Comparison of ENCODE assay signal across 9 mouse cellular contexts in the genomic region with DNA sequence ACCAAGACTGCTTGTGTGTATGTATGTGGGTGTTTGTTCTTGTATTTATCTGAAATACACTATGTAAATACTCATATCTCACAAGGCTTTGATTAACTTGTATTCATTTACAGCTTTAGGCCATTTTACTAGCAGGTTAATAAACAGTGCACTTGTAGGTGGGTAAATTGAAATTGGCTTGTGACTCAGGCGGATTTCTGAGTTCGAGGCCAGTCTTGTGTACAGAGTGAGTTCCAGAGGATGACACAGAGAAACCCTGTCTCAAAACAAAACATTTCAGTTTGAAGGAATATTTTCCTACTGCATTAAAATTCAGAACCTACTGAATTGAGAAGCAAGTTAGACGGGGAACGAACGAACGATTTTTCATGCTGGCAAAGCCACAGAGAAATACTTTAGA. TPM values are rescaled to one million over a fixed set of nuclear protein-coding genes. Genes with fewer than 3 reads are reported as not detected.
A peak's percentile ranks its signal among the peaks of the same experiment; 100 is the strongest.
DNase-seq lines count a peak whose midpoint lies in the region; ATAC-seq and TF ChIP-seq lines count a peak whose summit lies in the region.
"Had no signal": no experiment of that assay in that cellular context is flagged by ENCODE, and none has a peak within 500 bp of the region (broad histone marks: within the 10 kb centered on the region; RNA-seq: fewer than 3 reads in every experiment).

No protein-coding gene starts in this region.

- no peaks in the 10 kb centered on the region for H3K9me3 ChIP-seq in lung, postnatal 0 days (ENCODE audit: low read length)
- H3K9me3 ChIP-seq in forebrain, embryonic 16.5 days (ENCODE audit: control insufficient read depth, low read length): no peaks in the 10 kb centered on the region
- no peaks in the 10 kb centered on the region for H3K9me3 ChIP-seq in liver, embryonic 13.5 days (replicated peaks)

- H3K4me3 ChIP-seq in lung, postnatal 0 days (ENCODE audit: low read depth, low read length): no peak overlapping the region
- H3K4me3 ChIP-seq in forebrain, embryonic 16.5 days (replicated peaks; ENCODE audit: low read length): peak overlapping the region; percentile 17
- peak overlapping the region; percentile 91 for H3K4me3 ChIP-seq in liver, embryonic 13.5 days (replicated peaks)

- peaks cover 11% of the 10 kb centered on the region; the same call in 1 of the 2 replicates for H3K4me1 ChIP-seq in lung, postnatal 0 days (ENCODE audit: insufficient read depth, low read depth, low read length)
- H3K4me1 ChIP-seq in forebrain, embryonic 16.5 days (replicated peaks; ENCODE audit: control insufficient read depth, insufficient read depth, low read length): peaks cover 23% of the 10 kb centered on the region
- peaks cover 34% of the 10 kb centered on the region for H3K4me1 ChIP-seq in liver, embryonic 13.5 days (replicated peaks)

- no peak for TF ChIP-seq EP300 in lung, postnatal 0 days (IDR thresholded peaks at IDR 0.05)

- 45% methylated on average over 6 of the region's 6 CpGs for WGBS in lung, postnatal 0 days
- 42% methylated on average over 6 of the region's 6 CpGs for WGBS in forebrain, embryonic 16.5 days
- 73% methylated on average over 6 of the region's 6 CpGs for WGBS in liver, embryonic 13.5 days (ENCODE audit: insufficient replicate concordance)

- peak overlapping the region; percentile 67; the same call in 1 of the 2 replicates for H3K4me2 ChIP-seq in lung, postnatal 0 days (replicated peaks; ENCODE audit: low read depth, low read length)
- peak overlapping the region; percentile 54 for H3K4me2 ChIP-seq in forebrain, embryonic 16.5 days (ENCODE audit: low read length)
- H3K4me2 ChIP-seq in liver, embryonic 13.5 days: peak overlapping the region; percentile 86

- H3K27ac ChIP-seq in lung, postnatal 0 days (ENCODE audit: low read length): no peak overlapping the region
- no peak overlapping the region for H3K27ac ChIP-seq in forebrain, embryonic 16.5 days (ENCODE audit: low read length)
- H3K27ac ChIP-seq in liver, embryonic 13.5 days: 0 out of 2 replicates have a peak overlapping the region, but pooled peaks have one; percentile 9

- TF ChIP-seq CTCF in lung, postnatal 0 days (IDR thresholded peaks at IDR 0.05): no peak

- 0 out of 2 replicates have a peak overlapping the region, but pooled peaks have one; percentile 0 for H3K9ac ChIP-seq in lung, postnatal 0 days (replicated peaks; ENCODE audit: low read depth)
- H3K9ac ChIP-seq in forebrain, embryonic 16.5 days (replicated peaks; ENCODE audit: low read depth, low read length): no peak overlapping the region
- H3K9ac ChIP-seq in liver, embryonic 13.5 days: peak overlapping the region; percentile 62

- no peaks in the 10 kb centered on the region for H3K36me3 ChIP-seq in lung, postnatal 0 days (ENCODE audit: insufficient read depth, low read length)
- no peaks in the 10 kb centered on the region for H3K36me3 ChIP-seq in forebrain, embryonic 16.5 days (ENCODE audit: control insufficient read depth, insufficient read depth)
- peaks cover 16% of the 10 kb centered on the region; the same call in 1 of the 2 replicates for H3K36me3 ChIP-seq in liver, embryonic 13.5 days

- H3K27me3 ChIP-seq in lung, postnatal 0 days (replicated peaks; ENCODE audit: insufficient read depth, low read length): no peaks in the 10 kb centered on the region
- no peaks in the 10 kb centered on the region for H3K27me3 ChIP-seq in forebrain, embryonic 16.5 days (replicated peaks; ENCODE audit: control insufficient read depth, insufficient read depth, low read length)
- H3K27me3 ChIP-seq in liver, embryonic 13.5 days: no peaks in the 10 kb centered on the region

- DNase-seq in lung, postnatal 0 days (ENCODE audit: low spot score): no peak
- DNase-seq in lung, adult 18-20 months: no peak
- no peak for DNase-seq in liver, embryonic 13.5 days
- no peak for DNase-seq in embryo, embryonic 11 days
- DNase-seq in right cerebral cortex, postnatal 4 days: no peak
- DNase-seq in spleen, adult 18-20 months: no peak
- DNase-seq: cerebellum, postnatal 14 days; kidney, adult 11 months had no signal

- no peak for ATAC-seq in lung, postnatal 0 days
- no peak for ATAC-seq in forebrain, embryonic 16.5 days
- ATAC-seq in liver, embryonic 13.5 days (ENCODE audit: low read depth): no peak

RNA-seq across cellular contexts. Expression of a gene that starts 2.4 kb away (rescaled TPM):
- polyA plus RNA-seq in lung, postnatal 0 days (2015; fragmentation: Nextera tagmentation; extraction: Ambion mirVana): 26.9 and 31.3 TPM in 2 replicates
- 67.6 and 75.1 TPM in 2 replicates for polyA plus RNA-seq in forebrain, embryonic 16.5 days (2015; fragmentation: Nextera tagmentation; extraction: Ambion mirVana)
- 18.0 and 21.4 TPM in 2 replicates for polyA plus RNA-seq in liver, embryonic 13.5 days (2015; fragmentation: Nextera tagmentation; extraction: Ambion mirVana)
